Mouse (Mus musculus): ENCODE measurements around the gene Arfrp1.

The Arfrp1 gene

DNA sequence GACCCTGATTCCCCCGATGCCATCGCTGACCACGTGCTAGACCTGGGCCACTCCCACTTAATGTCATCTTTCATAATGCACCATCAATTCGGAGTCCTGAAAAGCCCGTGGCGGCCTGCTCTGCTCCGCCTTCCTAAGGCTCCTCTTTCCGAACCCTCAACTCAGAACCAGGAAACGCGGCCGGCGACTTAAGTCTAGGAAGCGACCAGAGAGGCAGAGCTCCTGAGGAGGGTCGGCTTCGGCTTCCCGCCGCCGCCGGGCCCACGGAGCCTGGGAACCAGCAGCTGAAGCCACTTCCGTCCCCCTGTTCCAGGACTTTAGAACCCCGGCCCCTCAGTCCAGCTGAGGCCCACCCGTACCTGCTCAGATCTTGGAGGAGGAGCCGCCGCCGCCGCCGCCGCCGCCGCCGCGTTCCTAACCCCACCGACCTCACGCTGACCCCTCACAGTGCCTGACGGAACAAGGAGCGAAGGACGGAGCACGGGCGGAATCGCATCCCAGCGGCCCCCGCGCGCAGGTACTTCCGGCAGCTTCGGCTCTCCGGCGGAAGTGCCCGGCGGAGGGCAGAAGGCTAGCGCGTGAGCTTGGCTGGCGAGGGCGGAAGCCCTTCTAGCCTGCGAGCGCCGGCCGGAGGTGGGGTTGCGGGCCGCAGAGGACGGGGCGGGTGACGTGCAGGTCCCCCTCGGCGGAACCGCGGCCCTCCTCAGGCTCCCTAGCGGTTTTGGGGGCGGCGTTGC, at the start of gene Arfrp1, which contains the start of gene Zgpat:
Arfrp1 (minus strand) TSS at position 545 of the 737 bp plus-strand sequence.
Zgpat (plus strand) TSS at position 69 of the 737 bp plus-strand sequence.
- peak; percentile 80 to 85 for DNase-seq

DNA sequence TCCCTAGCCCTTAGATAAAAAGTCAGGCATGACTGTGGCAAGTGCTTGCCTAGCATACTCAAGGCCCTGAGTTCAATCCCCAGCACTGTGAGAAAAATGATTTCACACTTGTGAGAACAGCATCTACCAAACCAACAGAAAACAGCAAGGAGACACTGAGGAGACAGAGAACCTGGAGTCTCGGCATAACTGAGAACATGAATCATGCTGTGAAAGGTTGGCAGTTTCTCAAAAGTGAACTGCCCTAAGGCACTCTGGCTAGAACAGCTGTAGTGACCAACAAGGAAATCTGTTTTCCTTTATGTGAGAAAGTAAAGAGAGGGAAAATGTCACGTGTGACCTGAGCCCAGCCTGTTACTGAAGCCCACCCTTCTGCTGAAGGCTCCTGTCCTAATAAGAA, 47.9 kb upstream of the Arfrp1 start:
- no peak for DNase-seq

DNA sequence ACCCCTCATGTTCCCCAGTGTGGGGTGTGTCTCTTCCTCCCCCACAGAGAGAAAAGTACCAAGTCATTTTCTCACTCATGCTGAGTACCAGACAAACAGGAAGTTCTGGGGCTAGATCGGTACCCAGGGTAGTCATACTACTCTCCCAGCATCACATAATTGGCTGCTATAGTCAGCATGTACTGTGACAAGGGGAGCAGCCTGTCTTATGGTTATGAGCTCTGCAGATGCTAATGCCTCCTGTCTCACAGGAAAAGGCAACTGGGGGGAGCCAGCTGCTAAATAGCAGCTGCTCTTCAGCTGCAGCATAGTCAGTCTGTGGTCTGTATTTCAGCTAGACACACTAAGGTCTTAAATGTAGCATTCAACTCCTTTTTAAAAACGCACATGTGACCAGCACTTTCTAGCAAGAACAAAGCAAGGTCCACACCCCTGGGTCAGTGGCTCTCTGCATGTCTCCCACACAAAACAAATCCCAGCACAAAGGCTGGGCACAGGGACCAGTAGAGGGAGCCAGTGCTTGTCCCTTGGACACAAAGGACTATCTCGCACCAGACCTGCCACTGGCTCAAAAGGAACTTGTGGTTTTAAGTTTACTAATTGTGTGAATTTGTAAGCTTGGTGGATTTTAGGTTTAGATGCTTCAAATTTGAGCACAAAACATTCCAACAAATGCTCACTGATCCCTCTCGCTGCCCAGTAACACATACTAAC, 45.7 kb upstream of the Arfrp1 start:
- DNase-seq, result peak; percentile 47 to 65

DNA sequence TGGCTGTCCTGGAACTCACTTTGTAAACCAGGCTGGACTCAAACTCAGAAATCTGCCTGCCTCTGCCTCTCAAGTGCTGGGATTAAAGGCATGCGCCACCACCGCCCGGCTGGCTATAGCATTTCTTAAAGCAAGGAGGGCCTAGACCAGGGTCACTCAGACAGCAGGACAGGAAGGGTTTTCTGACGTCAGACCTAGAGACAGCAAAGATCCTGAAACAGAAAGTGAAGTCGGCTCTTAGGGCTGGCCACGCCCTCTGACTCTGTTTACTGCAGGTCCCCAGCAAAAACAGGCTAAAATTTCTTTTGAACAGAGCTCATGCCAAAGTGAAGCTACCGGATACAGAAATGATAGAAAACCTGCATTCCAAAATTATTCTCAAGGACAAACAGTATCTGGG, 44.4 kb upstream of the Arfrp1 start:
- DNase-seq, result no peak

DNA sequence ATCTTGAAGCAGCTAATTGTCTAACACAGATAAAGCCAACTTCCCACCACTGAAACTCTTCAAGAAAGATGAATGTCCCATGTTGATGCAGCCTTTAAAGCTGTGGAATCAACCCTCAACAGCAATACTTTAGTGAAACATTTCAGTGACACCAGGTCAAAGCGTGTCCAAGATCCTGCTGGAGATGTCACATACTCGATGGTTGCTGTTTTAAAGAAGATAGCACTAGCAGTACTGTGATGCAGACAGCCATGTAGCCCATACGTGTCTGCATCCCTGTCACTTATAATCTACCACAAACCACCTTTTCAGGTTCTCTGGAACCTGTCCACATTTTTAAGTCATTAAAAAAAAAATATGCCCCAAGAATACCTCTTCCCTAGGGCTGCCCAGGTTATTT, 38.5 kb upstream of the Arfrp1 start:
- no peak for DNase-seq

DNA sequence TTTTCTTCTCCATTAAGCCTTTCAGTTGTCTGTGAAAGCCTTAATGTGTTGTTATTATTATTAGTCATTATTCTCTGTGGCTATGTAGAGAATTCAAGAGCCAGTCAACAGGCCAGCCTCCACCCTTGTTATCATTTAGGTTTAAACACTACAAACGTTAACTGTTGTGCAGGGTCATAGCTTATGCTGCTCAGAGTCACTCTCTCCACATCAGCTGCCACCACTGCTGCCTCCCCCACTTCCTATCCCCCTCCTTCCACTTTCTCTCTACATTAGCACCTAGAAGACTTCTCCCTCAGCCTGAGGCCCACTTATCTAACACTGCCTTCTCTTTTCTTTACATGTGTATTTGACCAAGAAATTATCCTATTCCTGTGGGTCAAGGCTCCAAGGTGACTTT, 36.3 kb upstream of the Arfrp1 start:
- DNase-seq, result no peak

DNA sequence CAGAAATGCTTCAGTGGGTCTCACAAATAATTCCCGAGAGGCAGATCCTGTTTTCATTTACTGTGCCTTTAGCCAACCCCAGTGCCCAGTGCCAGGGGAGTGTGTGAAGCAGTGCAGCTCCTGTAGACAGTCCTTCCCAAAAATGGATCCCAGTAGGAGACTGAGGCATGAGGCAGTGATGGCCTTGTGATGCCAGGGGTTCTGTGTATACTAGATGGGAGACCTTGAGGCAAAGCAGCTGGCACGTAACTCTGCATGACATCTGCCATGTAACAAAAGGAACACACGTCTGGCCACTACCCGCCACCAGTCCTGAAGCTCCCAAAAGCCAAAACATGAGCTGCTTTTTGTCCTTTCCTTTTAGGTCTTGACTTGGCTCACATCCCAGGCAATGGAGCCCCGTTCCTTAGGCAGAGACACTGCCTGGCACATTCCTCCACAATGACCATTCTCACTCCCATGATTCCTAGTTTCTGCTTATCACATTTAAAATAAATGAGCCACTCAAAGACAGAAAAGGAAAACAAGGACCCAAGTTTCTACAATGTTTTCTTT, 32.1 kb upstream of the Arfrp1 start:
- no peak for DNase-seq

DNA sequence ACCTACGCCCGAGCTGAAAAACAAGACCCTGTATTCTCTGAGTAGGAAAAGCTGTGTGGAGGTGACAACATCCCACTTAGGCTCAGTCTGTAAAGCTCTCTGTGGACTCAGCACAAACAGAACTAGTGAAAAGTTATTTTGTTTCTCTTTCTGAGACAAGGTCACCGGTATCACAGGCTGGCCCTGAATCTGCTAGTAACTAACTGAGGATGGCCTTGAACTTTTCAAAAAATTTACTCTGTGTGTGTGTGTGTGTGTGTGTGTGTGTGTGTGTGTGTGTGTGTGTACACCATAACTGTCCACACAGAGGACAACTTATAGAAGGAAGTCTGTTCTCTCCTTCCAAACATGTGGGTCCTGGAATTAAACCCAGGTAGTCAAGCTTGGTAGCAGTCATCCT, 28.9 kb upstream of the Arfrp1 start:
- no peak for DNase-seq

DNA sequence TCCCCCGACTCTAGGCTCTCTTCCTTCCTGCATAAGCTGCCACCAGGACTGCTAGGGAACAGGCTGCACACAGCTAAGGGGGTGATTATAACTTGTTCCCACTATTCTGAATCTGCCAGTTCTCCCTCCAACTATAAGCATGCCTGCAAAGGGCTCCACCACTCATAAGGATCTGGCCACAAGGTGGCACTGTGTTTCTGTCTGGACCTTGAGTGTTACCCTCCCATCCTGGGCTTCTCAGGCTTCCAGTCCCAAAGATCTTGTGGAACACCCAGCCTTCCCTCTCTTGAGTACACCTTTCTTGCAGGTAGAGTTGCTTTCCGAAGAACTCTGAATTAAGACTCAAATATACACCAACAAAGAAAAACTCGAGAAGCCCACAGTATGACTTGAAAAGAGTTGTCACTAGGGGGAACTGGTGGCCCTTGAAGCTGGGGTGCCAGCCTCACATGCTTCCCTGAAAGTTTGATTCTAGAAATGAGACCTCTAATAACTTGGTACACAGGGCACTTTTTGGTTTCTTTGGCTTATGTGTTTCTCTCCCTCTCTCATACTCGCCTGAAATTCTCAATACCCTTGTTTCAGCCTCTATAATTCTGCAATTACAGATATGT, 27.5 kb upstream of the Arfrp1 start:
- peak; percentile 55 to 86 for DNase-seq

DNA sequence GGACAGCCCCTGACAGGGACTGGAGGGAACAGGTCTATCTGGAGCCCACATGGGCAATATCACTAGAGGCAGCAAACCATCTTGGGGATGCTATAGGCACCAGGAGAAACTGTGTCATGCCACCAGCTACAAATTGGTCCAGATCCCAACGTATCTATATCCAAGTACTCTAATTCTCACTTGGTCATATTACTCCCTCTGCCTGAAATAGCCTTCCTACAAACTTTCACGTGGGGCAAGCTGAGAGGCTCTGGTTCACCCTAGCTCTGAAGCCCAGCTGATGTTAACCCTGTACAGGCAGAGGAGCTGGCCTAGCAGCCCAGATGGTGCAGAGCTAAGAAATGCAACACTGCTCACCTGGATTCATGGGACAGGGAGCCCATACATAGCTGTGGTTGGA, 26.3 kb upstream of the Arfrp1 start:
- DNase-seq, result no peak

DNA sequence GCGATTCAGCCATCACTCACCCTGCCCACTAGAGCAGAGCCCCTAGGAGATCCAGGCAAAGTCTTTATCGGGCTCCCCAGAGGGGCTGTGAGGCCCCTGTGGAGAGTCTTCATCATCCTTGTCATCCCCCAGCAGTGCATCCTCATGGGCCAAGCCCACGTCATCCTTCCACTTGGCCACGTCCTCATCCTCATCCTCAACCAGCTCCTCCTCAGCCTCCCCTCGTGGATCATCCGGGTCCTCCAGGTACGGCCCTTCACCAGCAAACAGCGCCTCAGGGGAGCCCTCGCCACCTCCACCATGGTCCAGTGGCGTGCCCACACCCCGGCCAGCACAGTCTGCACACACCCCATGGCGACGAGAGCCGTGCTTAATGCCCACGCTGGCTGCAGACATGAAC, 25.8 kb upstream of the Arfrp1 start:
- DNase-seq, result no peak

DNA sequence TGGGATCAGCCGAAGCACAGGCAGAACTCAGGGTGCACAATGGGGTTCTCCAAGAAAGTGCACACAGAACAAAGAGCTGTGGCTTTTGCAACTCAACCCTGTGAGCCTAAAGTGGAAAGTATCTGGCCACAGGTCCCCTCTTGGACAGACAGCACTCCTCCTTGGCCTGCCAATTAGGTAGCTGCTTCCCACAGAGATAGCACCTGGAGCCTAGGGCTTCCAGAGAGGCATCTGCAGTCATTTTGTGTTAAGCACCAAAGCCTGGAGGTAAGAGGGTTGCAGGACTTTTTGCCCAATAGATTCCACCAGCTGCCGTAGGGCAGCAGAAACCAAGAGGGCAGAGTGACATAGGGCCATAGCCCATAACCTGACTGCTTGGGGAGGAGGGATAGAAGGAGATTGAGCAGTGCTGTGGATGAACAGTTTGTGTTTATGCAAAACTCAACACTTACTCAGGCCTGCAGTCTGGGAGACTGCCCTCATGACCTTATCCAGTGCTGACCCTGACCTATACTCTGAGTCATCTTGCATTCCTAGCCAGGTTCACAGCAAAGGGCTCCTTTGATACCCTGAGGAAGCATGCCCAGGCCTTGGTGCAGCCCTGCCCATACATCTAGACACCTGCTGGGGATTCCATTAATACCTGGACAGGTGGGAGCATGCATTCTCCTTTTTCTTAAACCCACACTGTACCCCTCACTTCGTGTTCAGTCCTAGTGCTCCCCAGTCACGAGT, 25.1 kb upstream of the Arfrp1 start:
- DNase-seq, result no peak

DNA sequence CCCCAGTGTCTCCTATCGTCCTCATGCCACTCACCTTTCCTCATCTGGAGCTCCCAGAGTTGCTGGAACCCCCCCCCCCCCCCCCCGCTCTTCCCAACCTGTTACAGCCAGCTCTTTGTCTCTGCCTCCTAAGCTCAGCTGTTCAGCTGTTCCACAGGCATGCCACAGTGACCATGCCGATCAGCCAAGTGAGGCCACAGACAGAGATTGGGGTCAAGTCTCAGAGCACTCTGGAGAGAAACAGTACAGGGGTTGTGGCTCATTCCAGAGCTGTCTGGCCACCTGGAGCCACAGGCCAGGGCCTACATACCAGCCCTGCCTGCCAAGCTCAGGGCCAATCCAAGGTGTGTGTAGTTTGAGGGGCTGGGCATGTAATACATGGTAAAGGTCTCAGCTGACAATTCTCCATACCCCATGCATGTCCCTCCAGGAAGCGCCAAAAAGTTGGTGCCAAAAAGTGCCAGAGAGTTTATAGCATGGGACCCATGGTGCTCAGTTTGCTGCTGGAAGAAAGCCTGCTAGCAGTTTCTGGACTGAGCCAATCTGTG, 21.5 kb upstream of the Arfrp1 start:
- DNase-seq, result no peak

DNA sequence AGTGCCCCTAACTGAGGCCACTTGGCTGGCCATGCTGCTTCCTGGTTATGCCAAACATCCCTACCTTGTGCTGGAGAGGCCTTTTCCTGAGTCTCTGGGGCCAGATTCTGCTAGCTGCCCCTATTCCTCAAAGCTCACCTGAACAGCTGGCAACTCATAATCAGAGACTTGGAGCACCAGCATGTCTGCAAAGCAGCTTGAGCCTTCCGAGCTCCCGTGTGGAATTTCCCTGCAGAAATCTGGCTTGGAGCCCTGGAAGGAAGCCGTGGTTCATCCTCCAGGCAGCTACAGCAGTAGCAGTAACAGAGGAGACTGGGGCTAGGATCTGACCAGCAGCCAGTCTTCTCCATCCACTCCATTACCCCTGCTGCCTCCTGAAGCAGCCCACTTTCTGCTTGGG, 20.7 kb upstream of the Arfrp1 start:
- no peak for DNase-seq

DNA sequence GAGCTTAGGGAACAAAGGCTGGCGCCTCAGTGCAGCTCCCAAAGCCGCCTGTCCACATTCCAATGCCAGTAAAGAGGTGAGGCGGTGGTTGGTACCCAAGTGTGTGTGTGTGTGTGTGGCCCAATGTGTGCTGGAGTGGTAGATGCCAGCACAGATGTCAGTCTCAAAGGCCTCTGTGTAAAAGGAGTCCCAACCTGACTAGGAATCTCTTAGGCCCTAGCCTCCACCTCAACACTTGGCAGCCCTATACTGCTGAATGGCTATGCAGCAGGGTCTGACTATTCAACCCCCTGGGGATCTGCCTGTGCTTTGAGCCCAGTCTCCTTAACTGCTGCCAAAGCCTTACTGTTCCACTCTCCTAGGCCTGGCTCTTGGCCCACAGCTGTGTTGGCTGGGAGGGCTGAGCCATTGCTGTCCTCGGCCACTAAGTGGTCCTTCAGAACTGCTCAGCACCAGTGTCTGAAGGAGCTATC, 19.8 kb upstream of the Arfrp1 start:
- DNase-seq, result no peak

DNA sequence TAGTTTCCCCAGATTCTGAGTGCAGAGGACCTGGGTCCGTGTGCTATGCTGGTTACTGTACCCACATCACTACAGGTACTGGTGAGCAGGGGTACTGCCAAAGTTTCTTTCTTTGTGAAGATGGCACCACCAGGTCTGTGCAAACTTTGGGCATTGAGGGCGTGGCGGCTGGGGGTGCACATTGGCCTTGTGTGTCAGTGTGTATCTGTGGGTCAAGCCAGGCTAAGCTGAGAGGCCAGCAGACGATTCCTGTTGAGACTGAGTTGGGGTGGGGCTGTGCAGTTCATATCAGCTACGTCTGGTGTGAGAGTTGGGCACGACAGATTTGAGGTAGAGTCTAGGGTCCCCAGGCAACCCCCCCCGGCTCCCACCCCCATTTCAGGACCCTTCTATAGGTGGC, 19.3 kb upstream of the Arfrp1 start:
- DNase-seq, result no peak

DNA sequence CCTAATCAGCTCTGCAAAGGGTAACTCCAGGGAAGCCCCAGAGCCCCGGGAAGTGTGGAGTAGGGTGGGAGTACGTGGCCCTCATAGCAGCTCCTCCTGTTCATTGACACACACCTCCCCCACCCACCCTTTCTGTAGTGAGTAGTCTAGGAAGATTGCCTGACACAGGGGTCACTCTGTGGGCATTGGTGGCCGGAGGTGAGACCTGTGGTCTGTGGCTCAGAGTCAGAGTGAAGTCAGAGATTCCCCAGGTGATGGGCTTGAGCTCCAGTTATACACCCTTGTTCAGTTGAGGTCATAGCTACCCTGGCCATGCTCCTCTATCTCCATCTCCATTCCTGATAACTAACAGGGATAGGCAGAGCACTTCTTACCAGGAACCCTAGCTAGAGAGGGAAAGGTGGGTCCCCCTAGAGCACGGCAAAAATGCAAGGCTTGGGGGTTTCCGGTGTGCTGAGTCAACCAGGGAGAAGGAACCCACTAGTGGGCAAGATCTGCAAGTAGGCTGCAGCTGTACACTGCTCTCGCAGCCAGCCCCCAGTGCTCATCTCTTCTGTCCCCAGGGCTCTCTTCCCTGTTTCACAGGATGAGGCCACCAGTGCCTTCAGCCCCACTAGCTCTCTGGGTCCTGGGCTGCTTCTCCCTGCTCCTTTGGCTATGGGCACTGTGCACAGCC, 16.6 kb upstream of the Arfrp1 start:
- no peak for DNase-seq

DNA sequence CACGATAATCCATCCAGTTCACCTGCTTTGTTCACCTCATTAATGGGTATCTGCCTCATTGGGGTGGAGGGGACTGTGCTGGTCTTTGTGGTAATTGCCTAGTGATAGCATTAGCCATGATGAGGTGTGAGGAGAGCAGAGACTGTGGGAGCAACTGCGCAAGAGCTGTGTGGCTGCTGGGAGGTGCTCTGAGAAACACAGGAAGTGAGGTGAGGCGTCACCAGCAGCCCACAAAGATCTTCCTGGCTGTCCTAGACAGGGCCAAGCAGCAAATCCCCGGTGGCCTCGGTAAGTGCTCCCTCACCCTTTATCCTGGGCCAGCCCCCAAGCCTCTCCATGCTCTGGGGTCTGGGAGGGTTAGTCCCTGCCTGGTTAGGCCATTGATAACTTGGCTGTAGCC, 15.9 kb upstream of the Arfrp1 start:
- DNase-seq, result peak in 1 of 2 experiments; percentile 25

DNA sequence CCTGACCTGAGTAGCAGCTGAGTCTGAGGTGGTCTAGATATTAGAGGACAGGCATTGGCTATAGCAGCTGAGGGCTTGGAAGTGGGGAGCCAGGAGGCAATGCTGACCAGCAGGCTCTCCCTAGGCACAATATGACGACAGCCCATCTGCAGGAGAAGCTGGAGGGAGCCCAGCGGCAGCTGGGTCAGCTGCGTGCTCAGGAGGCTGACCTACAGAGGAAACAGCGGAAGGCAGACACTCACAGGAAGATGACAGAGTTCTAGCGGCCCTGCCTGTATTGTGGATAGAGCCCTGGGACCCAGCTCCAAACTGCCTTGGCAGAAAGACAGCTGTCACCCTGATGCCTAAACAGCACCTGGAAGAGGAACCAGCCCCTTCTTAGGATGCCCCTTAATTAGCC, 15.0 kb upstream of the Arfrp1 start:
- DNase-seq, result no peak

DNA sequence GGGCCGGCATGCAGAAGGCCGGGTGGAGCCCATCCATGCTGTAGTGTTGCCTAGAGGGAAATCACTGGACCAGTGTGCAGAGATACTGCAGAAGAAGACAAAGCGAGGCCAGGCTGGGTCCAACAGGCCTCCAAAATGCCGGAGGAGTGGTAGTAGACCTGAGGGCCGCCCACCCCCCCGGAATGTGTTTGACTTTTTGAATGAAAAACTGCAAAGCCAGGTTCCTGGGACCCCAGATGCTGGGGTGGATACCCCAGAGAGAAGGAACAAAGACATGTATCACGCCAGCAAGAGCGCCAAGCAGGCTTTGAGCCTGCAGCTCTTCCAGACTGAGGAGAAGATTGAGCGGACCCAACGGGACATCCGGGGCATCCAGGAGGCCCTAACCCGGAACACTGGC, 14.6 kb upstream of the Arfrp1 start, which contains the start of gene Lime1:
Lime1 (plus strand) TSS at position 301 of the 400 bp plus-strand sequence.
- no peak for DNase-seq

DNA sequence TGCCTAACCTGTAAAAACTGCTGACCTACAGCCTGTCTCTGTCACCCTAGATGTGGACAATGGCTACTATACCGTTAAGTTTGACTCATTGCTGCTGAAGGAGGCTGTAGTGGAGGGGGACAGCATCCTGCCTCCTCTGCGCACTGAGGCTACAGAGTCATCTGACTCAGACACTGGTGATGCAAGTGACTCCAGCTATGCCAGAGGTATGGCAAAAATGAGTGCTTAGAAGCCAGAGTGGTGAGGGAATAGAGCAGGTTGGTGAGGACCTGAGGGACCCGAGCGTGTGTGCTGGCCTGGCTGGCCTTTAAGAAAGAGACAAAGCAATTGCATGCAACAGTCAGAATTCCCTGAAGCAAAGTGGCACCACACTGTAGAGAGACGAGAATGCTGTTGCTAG, 13.5 kb upstream of the Arfrp1 start:
- no peak for DNase-seq

DNA sequence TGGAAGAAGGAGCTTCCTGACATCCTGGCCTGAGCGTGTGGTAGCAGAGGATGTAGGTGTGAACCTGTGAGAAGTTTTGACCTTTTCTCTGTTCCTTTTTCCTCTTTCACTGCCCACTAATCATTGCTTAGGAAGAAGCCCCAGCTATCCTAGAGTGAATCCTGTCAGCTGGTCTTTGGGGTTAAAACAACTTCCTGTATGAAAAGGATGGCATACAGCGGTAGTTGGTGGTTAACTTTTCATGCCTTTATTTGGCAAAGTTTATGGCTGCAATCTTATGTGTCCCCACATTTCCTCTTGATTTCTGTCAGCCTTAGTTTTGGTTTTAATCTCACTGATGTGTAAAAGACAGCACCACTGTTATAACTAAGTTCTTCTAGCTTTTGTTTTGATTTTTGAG, 12.0 kb upstream of the Arfrp1 start:
- no peak for DNase-seq
